Mouse (Mus musculus): ENCODE measurements around the gene Psip1.

Psip1 gene

GRCm38 (mm10) chr4:83414241-83414824 lies 71.9 kb downstream of the Psip1 start:
- no peak for DNase-seq

GRCm38 (mm10) chr4:83412060-83412459 lies 74.2 kb downstream of the Psip1 start:
- no peak for DNase-seq

GRCm38 (mm10) chr4:83409867-83410505 lies 76.3 kb downstream of the Psip1 start:
- DNase-seq, result no peak

- no peak for DNase-seq
These were observed 78.6 kb downstream of the Psip1 start for GRCm38 (mm10) chr4:83407688-83408087.

Measured in liver (tissue).